Mouse (Mus musculus) kidney, adult 8-10 months (tissue): ENCODE measurements around the gene Akr1c6.
"Not testable (repeated sequence)": the region's sequence is repeated elsewhere in the genome, so short reads cannot be mapped to it uniquely, and the experiment has no call there.

Experiments
- DNase-seq, 2 experiments: peaks; one replicate each; pipeline ENCODE4 v3.0.0; 2022

Akr1c6 gene

DNA sequence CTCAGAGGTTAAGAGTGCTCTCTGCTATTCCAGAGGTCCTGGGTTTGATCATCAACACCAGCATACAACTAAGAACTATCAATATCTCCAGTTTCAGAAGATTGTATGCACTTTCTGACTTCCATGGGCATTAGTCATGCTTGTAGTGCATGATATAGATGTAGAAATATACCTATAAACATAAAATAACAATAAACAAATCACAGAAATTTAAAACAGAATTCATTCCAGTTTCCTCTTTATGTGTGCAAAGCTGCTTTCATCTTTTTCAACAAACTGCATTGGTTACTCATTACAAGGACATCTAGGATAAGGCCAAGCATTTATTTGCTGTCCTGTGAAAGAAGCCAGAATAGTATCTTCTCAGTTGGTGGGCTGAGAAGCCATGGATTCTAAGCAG, at the start of gene Akr1c6:
Gene Akr1c6 (plus strand): TSS at position 301 of the 400 bp plus-strand sequence.
- no peak for DNase-seq

DNA sequence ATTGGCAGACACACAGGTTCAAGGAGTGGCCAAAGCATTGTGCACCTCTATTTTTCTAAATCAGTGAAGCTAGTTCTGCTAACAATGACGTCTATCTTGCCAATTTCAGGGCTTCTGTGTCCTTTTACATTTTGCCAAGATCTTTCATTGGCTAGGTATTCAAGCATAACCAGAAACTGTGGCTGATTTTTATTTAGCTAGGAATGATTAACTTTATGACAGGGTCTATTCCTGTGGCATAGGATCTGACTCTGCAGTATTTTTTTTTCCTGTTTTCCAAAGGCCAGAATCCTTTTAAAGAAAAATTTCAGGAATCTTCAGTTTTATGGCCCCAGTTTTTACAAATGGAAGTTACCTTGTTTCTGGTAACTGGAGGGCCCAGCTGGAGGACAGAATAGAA, 49.2 kb upstream of the Akr1c6 start:
- DNase-seq, result peak in 1 of 2 experiments; percentile 79

DNA sequence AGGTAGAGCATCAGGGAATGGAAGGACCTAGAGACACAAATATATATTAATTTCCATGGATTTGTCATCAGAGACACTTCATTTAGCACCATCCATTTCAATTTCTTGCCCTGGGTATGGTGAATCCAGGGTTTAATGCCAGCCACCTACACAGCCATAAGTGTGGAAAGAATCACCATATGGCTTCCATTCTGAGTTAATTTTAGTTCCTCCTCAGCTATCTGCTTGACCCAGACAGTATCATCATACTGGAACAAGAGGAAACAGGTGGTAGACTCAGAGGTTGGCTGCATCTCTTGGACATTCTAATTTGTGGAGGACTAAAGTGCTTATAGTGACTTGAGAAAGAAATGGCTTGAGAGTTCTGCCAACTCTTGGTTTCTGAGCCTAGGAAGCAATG, 48.6 kb upstream of the Akr1c6 start:
- DNase-seq, result no peak

DNA sequence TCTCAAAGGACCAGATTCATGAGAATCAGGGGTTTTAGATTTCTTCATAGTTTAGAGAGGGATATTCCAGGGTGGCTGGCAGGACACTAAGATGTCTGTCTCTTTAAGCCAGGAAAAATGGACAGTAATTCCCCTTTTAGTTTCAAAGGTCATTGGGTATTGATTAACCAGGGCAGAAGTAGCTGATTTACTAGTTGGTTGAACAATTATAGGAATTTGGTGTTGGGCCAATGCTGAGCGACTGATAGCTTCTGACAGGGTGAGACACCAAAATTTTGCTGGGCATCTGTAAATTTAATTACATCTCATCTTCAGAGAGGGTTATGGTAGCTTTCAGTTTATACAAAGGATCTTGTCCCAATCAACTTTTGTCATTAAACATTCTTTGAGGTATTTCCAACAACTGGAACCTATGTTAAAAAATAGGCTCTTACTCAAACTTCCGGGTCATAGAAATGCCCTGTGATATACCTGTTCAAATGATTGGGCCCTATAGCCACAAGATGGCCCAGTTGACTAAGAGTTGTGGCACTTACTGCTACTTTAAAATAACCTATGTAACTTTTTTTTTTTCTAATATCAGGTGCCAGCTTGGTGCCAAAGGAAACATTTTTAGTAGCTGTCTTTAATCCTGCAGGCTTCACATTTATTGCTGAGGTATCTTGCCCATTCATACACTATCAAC, 45.2 kb upstream of the Akr1c6 start:
- peak; percentile 72 to 83 for DNase-seq

DNA sequence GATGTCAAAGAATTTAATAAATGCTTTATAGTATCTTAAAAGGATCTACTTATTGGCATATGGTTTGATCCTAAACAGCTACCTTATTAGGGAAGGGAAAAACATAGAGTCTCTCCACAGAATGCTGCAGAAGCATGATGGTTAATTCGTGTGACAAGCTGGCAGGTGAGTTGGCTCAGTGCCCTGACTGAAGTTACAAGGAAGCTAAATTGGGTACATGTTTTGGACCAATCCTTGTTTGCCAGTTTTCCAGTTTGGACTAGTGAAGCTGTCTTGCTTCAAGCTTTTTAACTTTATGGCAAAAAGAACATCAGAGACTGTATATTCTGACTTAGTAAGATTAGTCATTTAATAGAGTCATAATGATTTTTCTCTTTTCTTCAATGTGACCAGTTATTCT, 33.7 kb upstream of the Akr1c6 start:
- not testable (repeated sequence) for DNase-seq

DNA sequence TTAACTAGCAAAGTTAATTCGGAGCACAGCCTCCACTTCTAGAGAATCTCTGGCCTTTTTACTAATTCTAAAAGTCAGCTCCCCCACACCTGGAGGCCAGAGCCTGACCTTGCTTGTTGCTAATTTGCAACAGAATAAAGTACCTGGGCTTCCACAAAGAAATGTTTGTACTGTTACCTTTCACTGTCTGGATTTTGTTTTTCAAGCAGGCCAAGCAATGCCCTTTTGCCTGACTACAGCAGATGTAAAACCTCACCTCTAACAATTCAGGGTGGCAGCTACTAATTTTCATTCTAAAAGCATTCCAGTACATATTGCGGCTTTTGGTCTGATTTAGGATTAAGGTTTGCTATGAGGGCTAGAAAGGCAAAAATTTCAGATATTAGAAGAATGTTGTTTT, 33.3 kb upstream of the Akr1c6 start:
- no peak for DNase-seq

DNA sequence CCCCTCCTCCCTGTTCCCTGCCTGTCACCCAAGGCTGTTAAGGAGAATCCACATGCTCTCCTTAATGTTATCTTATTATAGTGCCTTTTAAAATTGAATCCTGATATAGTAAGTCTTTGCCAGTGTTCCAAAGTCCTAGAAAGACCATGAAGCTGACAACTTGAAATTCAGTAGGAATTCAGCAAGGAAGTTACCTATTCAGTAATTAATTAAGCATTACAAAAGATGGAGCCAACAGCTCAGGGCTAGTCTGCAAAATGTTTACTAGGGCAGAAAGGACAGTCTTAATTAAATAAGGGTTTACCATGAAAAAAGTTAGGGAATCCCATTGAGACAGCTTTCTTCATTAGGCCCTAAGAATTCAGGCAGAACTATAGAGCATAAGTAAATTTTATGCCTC, 31.9 kb upstream of the Akr1c6 start:
- DNase-seq, result peak in 1 of 2 experiments; percentile 68

DNA sequence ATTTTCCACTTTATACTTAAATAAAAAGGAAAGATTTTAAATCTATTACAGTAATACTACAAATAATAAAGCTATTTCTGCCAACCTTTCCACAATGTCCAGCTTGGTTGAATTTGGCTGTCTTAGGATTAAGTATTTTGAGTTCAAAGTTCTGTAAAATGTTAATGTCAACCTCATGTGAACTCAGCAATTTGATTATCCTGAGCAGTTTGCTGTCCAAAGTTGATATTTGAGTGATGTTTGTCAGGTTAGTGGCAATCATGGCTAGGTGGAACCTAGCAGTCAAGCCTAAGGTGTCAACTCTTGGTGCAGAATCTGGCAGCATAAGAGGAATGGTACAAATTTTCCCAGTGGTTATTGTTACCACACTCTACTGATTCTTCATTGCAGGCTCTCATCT, 29.4 kb upstream of the Akr1c6 start:
- DNase-seq, result peak; percentile 20 to 64

DNA sequence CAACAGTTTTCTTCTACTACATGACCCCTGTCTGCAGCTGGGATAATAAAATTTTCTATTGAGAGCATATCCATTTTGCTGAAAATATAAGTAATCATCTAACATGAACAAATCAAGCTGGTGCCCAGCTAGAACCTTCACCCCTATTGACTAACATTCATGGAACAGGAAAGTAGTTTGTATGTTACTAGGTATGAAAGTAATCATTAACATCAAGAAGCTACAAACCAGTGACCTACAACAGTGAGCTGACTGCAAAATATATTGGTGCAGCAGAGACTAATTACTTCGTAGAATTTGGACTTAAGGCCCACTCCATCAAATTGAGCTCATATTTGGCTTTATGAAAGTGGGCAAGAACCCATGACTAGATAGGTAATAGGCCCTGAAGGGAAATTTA, 27.3 kb upstream of the Akr1c6 start:
- DNase-seq, result peak in 1 of 2 experiments; percentile 49

DNA sequence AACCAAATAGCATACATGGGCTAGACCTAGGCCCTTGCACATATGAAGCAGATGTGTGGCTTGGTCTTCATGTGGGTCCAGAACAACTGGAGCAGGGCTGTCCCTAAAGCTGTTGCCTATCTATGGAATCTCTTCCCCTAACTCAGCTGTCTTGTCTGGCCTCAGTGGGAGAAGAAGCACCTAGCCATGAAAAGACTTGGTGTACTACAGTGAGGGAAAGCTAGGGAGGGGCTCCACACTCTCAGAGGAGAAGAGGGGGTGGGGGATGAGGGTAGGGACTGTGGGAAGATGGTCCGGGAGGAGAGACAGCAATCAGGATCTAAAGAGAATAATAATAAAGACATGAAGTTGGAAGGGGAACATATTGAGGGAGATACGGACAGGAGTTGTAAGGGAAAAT, 5.5 kb upstream of the Akr1c6 start:
- DNase-seq, result no peak

DNA sequence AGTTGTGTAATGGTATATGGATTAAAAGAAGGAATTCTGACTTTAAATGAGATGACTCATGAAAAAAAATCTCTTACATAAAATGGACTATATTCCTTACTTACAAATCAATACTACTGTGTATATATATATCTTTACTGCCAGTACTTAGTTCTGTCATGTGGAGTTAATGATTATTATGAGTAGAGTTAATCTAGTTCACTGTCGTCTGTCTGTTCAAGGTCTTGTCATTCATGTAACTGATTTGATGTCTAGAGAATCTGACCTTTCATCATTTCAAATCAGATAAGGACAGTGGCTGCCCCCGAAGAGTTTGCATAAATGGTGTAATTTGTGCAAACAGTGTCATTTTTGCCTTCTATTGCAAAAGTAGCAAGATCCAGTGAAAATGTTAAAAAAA, 5.1 kb upstream of the Akr1c6 start:
- DNase-seq, result no peak

DNA sequence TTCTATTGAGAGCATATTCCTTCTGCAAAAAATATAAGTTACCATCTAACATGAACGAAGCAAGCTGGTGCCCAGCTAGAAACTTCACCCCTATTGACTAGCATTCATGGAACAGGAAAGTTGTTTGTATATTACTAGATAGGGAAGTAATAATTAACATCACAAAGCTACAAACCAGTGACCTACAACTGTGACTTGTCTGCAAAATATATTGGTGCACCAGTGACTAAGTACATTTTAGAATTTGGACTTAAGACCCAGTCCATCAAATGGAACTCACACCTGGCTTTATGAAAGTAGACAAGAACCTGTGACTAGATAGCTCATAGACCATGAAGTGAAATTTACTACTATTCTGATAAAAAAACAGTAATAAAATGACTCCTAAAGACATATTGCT, 3.0 kb upstream of the Akr1c6 start:
- DNase-seq, result peak in 1 of 2 experiments; percentile 17

DNA sequence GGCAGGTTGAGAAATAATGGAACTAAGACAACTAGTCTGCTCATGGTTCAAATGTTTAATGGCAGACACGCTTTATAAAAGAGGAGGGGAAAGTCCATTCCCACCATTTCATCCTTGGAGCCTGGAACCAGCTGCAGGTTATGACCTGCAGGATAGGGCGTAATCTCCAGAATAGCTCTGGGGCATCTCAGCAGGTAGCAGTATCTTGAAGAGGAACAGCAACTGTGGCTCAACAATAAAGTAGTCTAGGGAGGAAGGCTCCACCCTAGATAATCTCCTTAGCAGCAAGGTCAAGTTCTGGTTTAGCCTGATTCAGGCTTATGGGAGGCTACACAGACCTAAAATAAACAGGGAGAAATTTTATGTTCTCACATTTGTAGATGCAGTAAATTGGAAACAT, 31.5 kb downstream of the Akr1c6 start:
- no peak for DNase-seq

DNA sequence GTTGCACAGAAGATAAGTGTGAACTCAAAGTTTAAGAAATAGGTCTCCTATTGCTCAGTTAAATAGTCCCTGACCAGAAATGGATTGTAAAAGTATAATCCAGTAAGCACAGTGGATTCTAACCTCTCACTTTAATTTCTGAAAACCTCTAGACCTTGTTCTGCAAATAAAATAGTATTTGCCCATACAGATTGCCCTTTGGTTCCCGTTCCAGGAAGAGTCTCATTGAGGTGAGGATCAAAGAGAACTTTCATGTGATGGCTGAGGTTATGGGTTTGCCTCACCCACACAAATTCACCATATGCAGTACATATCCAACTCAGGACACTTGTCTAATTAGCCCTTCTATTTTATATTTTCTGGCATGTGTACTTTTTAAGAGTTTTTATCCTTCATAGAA, 33.8 kb downstream of the Akr1c6 start:
- peak; percentile 4 to 5 for DNase-seq
